Mouse (Mus musculus) midbrain, embryonic 11.5 days (tissue): ENCODE data around the gene Gp1ba. TPM values are rescaled to one million over a fixed set of nuclear protein-coding genes. Genes with fewer than 3 reads are reported as not detected.

Source experiments
- ATAC-seq: fragments of 200-750 bp; cut with Nextera tagmentation; 2 replicates; pipeline ENCODE4 v1.8.0; 2017; ENCODE audit warnings: moderate TSS enrichment, moderate library complexity; ENCODE audit not compliant: low FRiP score
- DNase-seq: peaks from one replicate; pipeline ENCODE4 v3.0.0; 2015; ENCODE audit warnings: low spot score; ENCODE audit errors: missing footprints
- H3K27ac ChIP-seq: fragments of 300-500 bp; sonication (generic); 2 replicates; pipeline ENCODE4 v1.5.1; 2014; ENCODE audit warnings: low read depth, low read length
- H3K27me3 ChIP-seq: fragments of 300-500 bp; sonication (generic); 2 replicates; pipeline ENCODE4 v1.6.1; 2014; ENCODE audit warnings: mild to moderate bottlenecking, low read length, moderate library complexity, mixed read lengths; ENCODE audit not compliant: control insufficient read depth, insufficient read depth
- H3K36me3 ChIP-seq: fragments of 300-500 bp; sonication (generic); 2 replicates; pipeline ENCODE4 v1.6.1; 2014; ENCODE audit warnings: mild to moderate bottlenecking, low read length, moderate library complexity, mixed read lengths; ENCODE audit not compliant: control insufficient read depth, insufficient read depth
- H3K4me1 ChIP-seq: fragments of 300-500 bp; sonication (generic); 2 replicates; pipeline ENCODE4 v1.6.1; 2014; ENCODE audit warnings: low read length; ENCODE audit not compliant: control insufficient read depth, insufficient read depth
- H3K4me2 ChIP-seq: fragments of 300-500 bp; sonication (generic); 2 replicates; pipeline ENCODE4 v1.6.1; 2014; ENCODE audit warnings: mild to moderate bottlenecking, moderate library complexity
- H3K4me3 ChIP-seq: fragments of 300-500 bp; sonication (generic); 2 replicates; pipeline ENCODE4 v1.5.1; 2014; ENCODE audit warnings: low read depth, low read length
- H3K9ac ChIP-seq: fragments of 300-500 bp; sonication (generic); 2 replicates; pipeline ENCODE4 v1.6.1; 2014; ENCODE audit warnings: low read length
- H3K9me3 ChIP-seq: fragments of 300-500 bp; sonication (generic); 2 replicates; pipeline ENCODE4 v1.6.1; 2016; ENCODE audit warnings: low read length; ENCODE audit not compliant: control insufficient read depth
- WGBS: fragments of 180-500 bp; shearing (Covaris S2); extraction: QIAGEN DNeasy Blood & Tissue Kit; methylation state at CpG from one replicate; pipeline ENCODE4 v1.1.7; 2014; 5-methylcytosine and 5-hydroxymethylcytosine counted together
- polyA plus RNA-seq: library from polyadenylated mRNA; unstranded; fragments of >200 nt; fragmentation: Nextera tagmentation; extraction: Ambion mirVana; gene quantifications from 2 replicates; pipeline ENCODE4 v1.2.1, GENCODE M21; 2014

The Gp1ba gene
- polyA plus RNA-seq = 0.61 and 0.81 TPM in 2 replicates

DNA sequence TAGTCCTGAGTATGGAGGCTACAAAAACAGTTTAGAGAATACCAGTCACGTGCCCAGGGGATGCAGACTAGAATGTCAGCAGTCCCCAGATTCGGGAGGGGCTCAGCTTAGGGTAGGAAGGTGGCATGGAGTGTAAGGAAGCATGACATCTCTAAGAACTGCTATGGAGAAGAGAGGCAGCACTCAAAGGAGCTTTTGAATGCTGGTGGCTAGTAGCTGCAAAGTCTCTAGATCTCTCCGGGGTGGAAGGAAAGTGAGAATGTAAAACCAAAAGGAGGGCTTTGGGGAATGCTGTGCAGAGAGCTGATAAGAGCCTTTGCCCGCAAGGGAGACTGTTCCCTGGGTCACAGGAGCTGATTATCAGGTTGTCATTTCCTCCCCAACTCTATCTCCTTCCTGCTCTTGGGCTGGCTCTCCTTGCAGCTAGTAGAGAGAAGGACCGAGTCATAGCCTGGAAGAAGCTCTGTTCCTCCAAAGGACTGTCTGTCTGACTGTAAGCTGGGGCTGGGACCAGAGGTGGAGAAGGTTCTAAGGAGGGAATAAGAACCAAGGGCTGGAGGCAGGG is at the start of gene Gp1ba:
Gene Gp1ba, plus strand, starts transcription at position 409 of the 565 bp plus-strand sequence.
- Histone ChIP-seq H3K9ac (no peak within 1 kb of the TSS), H3K27me3 (no peaks in the 10 kb centered on the region), H3K27ac (no peak within 1 kb of the TSS), H3K9me3 (no peaks in the 10 kb centered on the region), H3K4me1 (no peaks in the 10 kb centered on the region), H3K4me2 (no peak within 1 kb of the TSS), H3K4me3 (no peak within 1 kb of the TSS), H3K36me3 (no peaks in the 10 kb centered on the region)
- DNase-seq (no peak), ATAC-seq (no peak)
- 59% methylated on average over 5 of the region's 5 CpGs for WGBS

DNA sequence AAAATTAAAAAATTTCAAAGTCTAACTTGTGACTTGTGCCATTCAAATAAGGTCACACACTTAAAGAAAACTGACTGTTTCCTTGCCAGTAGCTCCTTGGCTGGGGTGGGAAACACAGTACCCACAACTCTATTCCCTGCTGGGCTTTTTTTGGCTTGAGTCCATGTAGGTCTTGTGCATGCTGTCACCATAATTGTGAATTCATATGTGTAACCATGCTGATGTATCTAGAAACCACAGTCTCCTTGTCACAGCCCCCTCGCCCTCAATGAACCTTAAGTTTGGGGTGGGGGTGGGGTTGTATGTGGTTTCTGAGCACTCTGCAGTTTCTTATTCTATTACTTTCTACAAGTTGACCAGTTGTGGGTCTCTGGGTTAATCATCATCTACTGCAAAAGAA is 47.2 kb upstream of the Gp1ba start:
- H3K27ac ChIP-seq = no peak overlapping the region
- H3K9me3 ChIP-seq = no peaks in the 10 kb centered on the region
- WGBS = 94% methylated on average over 1 of the region's 1 CpGs
- no peak overlapping the region for H3K9ac ChIP-seq
- no peaks in the 10 kb centered on the region for H3K27me3 ChIP-seq
- H3K4me3 ChIP-seq = no peak overlapping the region
- H3K36me3 ChIP-seq = no peaks in the 10 kb centered on the region
- ATAC-seq (no peak), DNase-seq (peak; percentile 49)
- peaks cover 4% of the 10 kb centered on the region; the same call in 1 of the 2 replicates for H3K4me1 ChIP-seq
- no peak overlapping the region for H3K4me2 ChIP-seq

DNA sequence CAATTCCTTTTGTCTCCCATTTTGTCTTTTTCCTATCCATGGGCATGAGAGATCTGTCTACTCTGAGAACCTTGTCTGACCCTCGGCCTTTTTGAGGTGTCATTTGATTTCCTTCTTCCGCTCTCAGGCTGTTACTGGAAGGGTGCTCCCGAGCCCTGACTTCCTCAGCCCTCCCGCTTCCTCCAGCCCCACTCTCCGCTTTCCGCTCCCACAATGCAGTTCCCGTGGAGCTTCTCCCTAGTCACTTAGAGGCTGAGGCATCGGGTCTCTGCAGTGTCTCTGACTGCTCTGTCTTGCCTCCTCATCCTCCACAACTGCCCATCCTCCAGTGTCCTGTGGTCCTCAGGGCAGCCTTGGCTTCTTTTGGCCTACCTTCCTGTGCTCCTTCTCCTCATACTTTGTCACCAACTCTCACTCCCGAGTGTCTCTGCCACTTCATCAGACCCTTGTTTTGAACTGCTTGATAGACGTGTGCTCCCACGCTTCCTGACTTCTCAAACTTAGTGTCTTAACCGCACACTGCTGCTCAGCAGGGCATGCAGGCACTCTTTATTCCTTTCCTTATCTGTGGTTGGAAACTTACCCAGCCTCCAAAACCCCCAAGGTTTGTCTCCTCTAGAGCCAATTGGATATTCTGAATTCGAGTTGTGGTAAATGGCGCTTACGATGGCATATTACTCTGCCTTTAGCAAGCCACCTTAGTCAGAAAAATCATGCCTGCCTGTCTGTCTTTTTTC is 44.5 kb upstream of the Gp1ba start:
- H3K9me3 ChIP-seq = no peaks in the 10 kb centered on the region
- no peaks in the 10 kb centered on the region for H3K27me3 ChIP-seq
- H3K9ac ChIP-seq = no peak overlapping the region
- H3K27ac ChIP-seq = no peak overlapping the region
- no peak for DNase-seq
- no peak for ATAC-seq
- WGBS = 86% methylated on average over 15 of the region's 15 CpGs
- H3K4me3 ChIP-seq = no peak overlapping the region
- no peaks in the 10 kb centered on the region; the same call in 1 of the 2 replicates for H3K36me3 ChIP-seq
- H3K4me1 ChIP-seq = peaks cover 4% of the 10 kb centered on the region; the same call in 1 of the 2 replicates
- H3K4me2 ChIP-seq = no peak overlapping the region

DNA sequence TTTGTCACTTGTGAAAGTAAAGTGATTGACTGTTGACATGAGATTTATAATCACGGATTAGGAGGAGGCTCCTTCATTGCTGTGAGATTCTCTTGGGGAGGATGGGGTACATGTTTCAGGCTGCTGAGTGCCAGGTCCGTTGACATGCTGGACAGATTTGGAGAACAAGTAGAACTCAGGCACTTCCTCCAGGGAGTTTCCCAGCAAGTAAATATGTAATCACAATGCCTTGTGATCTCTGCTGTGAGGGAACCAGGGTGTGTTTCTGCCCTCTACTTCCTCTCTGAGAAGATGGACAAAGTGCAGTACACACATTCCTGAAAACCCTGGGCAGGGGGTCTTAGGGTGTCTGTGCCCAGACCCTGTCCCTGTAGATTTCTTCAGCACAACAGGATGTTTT is 43.3 kb upstream of the Gp1ba start:
- no peaks in the 10 kb centered on the region for H3K27me3 ChIP-seq
- no peak overlapping the region for H3K4me3 ChIP-seq
- H3K4me2 ChIP-seq = no peak overlapping the region
- DNase-seq = no peak
- no peak for ATAC-seq
- peaks cover 4% of the 10 kb centered on the region; the same call in 1 of the 2 replicates for H3K4me1 ChIP-seq
- H3K9me3 ChIP-seq = no peaks in the 10 kb centered on the region
- H3K9ac ChIP-seq = no peak overlapping the region
- no peaks in the 10 kb centered on the region; the same call in 1 of the 2 replicates for H3K36me3 ChIP-seq
- 79% methylated on average over 2 of the region's 2 CpGs for WGBS
- H3K27ac ChIP-seq = no peak overlapping the region

DNA sequence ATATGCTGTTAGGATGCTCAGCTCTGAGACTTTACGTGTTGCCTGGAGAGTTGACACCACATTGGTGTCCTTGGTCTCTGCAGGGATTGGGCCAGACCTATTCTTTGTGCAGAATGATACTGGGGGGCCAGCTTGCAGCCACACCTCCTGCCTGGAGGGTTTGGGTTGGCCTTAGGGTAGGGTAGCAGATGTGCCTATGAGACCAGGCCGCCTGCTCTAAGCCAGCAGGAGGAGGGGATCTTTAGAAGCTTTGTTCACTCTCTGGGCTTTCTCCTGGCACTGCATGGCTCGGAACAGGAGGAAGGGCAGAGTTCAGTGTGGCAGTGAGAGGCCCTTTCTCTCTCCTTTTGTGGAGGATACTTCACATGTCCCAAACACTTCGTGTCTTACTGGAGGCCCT is 42.8 kb upstream of the Gp1ba start:
- H3K9ac ChIP-seq = no peak overlapping the region
- no peaks in the 10 kb centered on the region; the same call in 1 of the 2 replicates for H3K36me3 ChIP-seq
- DNase-seq (peak; percentile 69), ATAC-seq (no peak; the same call in 1 of the 2 replicates)
- H3K4me2 ChIP-seq = no peak overlapping the region
- WGBS = 40% methylated on average over 4 of the region's 4 CpGs
- peaks cover 4% of the 10 kb centered on the region; the same call in 1 of the 2 replicates for H3K4me1 ChIP-seq
- H3K27ac ChIP-seq = no peak overlapping the region
- no peak overlapping the region for H3K4me3 ChIP-seq
- H3K9me3 ChIP-seq = no peaks in the 10 kb centered on the region
- no peaks in the 10 kb centered on the region for H3K27me3 ChIP-seq

DNA sequence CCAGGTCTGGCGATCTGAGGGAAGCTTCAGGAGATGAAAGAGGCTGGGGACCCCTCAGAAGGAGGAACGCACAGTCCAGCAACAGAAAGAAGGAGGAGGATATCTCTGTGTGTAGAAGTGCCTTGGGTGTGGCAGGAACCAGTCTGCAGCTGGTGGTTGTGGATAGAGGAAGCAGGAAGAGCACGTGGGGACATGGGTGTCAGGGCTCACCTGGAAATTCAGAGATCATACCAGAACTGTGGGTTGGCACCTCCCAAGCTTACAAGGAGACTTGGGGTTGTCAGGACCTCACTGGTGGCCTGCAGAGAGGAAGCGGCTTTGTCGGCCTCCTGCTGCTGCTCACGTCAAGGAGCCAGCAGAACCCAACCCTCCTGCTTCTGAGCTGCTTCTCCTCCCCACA is 41.6 kb upstream of the Gp1ba start:
- Histone ChIP-seq H3K27ac (no peak overlapping the region), H3K4me1 (peaks cover 4% of the 10 kb centered on the region; the same call in 1 of the 2 replicates), H3K9me3 (no peaks in the 10 kb centered on the region), H3K9ac (no peak overlapping the region), H3K36me3 (peaks cover 2% of the 10 kb centered on the region), H3K27me3 (no peaks in the 10 kb centered on the region), H3K4me3 (no peak overlapping the region), H3K4me2 (no peak overlapping the region)
- 91% methylated on average over 6 of the region's 6 CpGs for WGBS
- ATAC-seq = no peak
- no peak for DNase-seq

DNA sequence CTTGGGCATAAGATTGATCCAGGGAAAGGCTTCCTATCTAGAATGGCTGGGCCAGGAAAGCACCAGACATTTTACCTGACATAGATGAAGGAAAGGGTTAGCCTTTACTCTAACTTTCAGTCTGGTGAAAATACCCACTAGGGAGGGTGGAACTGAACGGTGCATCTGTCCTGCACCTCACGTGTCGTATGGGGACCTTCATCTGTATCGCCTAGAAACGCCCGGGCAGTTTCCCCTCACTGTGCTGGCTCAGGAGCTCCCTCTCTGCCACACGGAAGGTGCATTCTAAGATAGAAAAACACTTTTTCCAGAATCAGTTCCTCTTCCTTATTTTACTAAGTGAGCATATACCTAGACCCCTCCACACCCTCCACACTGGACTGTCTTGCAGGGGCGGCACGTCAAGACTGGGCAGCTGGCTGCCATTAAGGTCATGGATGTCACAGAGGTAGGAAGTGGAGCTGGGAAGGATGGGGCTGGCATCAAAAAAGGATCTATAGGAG is 40.4 kb upstream of the Gp1ba start:
- peaks cover 4% of the 10 kb centered on the region; the same call in 1 of the 2 replicates for H3K4me1 ChIP-seq
- 95% methylated on average over 9 of the region's 9 CpGs for WGBS
- H3K9me3 ChIP-seq = no peaks in the 10 kb centered on the region
- no peak for ATAC-seq
- no peak overlapping the region for H3K27ac ChIP-seq
- peaks cover 2% of the 10 kb centered on the region for H3K36me3 ChIP-seq
- no peak overlapping the region for H3K4me3 ChIP-seq
- no peaks in the 10 kb centered on the region for H3K27me3 ChIP-seq
- H3K9ac ChIP-seq = no peak overlapping the region
- H3K4me2 ChIP-seq = no peak overlapping the region
- DNase-seq = no peak

DNA sequence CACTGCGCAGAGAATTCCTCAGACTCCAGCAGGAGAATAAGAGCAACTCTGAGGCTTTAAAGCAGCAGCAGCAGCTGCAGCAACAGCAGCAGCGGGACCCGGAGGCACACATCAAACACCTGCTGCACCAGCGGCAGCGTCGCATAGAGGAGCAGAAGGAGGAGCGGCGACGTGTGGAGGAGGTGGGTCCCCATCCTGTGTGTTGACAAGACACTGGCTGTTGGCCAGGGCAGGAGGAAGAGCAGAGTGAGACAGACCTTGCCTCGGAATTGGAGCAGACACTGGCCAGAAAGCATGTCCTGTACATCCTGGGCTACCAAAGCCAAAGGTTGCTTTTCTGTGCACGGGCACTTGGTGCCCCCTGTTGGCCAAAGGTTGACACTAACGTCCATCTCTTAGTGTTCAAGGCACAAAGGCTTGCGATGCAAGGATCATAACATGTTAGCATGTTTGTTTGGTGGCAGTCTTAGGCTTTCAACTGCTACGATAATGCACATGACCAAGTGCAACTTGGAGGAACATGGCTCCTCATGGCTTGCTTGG is 33.8 kb upstream of the Gp1ba start:
- no peaks in the 10 kb centered on the region for H3K4me1 ChIP-seq
- DNase-seq (peak; percentile 96), ATAC-seq (no peak)
- H3K9me3 ChIP-seq = no peaks in the 10 kb centered on the region
- WGBS = 69% methylated on average over 14 of the region's 14 CpGs
- no peaks in the 10 kb centered on the region for H3K27me3 ChIP-seq
- no peak overlapping the region for H3K9ac ChIP-seq
- peaks cover 17% of the 10 kb centered on the region for H3K36me3 ChIP-seq
- no peak overlapping the region for H3K4me2 ChIP-seq
- H3K4me3 ChIP-seq = no peak overlapping the region
- no peak overlapping the region for H3K27ac ChIP-seq

DNA sequence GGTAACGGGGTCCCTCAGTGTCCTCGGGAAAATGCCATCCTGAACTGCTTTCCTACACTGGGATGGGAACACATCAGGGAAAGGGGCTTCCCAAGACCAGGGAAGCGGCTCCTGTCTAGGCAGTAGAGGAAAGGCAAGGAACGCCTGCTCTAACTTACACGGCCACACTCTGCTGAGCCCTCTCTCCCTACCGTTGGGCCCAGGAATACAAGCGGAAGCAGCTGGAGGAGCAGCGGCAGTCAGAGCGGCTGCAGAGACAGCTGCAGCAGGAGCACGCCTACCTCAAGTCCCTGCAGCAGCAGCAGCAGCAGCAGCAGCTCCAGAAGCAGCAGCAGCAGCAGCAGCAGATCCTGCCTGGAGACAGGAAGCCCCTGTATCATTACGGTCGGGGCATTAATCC is 32.2 kb upstream of the Gp1ba start:
- Histone ChIP-seq H3K27ac (no peak overlapping the region), H3K4me1 (no peaks in the 10 kb centered on the region), H3K27me3 (no peaks in the 10 kb centered on the region), H3K4me2 (no peak overlapping the region), H3K9ac (no peak overlapping the region), H3K4me3 (no peak overlapping the region), H3K9me3 (no peaks in the 10 kb centered on the region), H3K36me3 (peaks cover 17% of the 10 kb centered on the region)
- WGBS = 78% methylated on average over 12 of the region's 12 CpGs
- DNase-seq (peak; percentile 59), ATAC-seq (no peak)
